Mouse (Mus musculus): ENCODE measurements around the gene Rexo1. TPM values are rescaled to one million over a fixed set of nuclear protein-coding genes. Genes with fewer than 3 reads are reported as not detected.

The Rexo1 gene
- polyA plus RNA-seq, 1 experiment from 2014 or later: 32.9 TPM

- no peak overlapping the region for H3K27ac ChIP-seq
- 88% methylated on average over 10 of the region's 10 CpGs for WGBS
- H3K9me3 ChIP-seq: no peaks in the 10 kb centered on the region
- H3K9ac ChIP-seq: 0 out of 2 replicates have a peak overlapping the region, but pooled peaks have one; percentile 56
- no peak for ATAC-seq (ENCODE audit: insufficient number of reproducible peaks, insufficient read depth, low FRiP score, low TSS enrichment)
- H3K4me2 ChIP-seq (replicated peaks): peak overlapping the region; percentile 43
- H3K4me1 ChIP-seq: peaks cover 45% of the 10 kb centered on the region
- no peaks in the 10 kb centered on the region for H3K27me3 ChIP-seq
- no peak overlapping the region for H3K4me3 ChIP-seq
- peaks cover 6% of the 10 kb centered on the region for H3K36me3 ChIP-seq
Measured at GRCm38 (mm10) chr10:80570419-80570818, 9.1 kb upstream of the Rexo1 start.

GRCm38 (mm10) chr10:80569664-80570066, 8.3 kb upstream of the Rexo1 start:
- Histone ChIP-seq H3K4me2 (replicated peaks) (0 out of 2 replicates have a peak overlapping the region, but pooled peaks have one; percentile 7), H3K27me3 (no peaks in the 10 kb centered on the region), H3K4me1 (peaks cover 43% of the 10 kb centered on the region), H3K36me3 (peaks cover 6% of the 10 kb centered on the region), H3K9me3 (no peaks in the 10 kb centered on the region), H3K4me3 (no peak overlapping the region), H3K27ac (no peak overlapping the region; the same call in 1 of the 2 replicates), H3K9ac (no peak overlapping the region)
- ATAC-seq (ENCODE audit: insufficient number of reproducible peaks, insufficient read depth, low FRiP score, low TSS enrichment): no peak
- 34% methylated on average over 10 of the region's 10 CpGs for WGBS

- H3K4me2 ChIP-seq (replicated peaks): no peak overlapping the region
- no peaks in the 10 kb centered on the region for H3K27me3 ChIP-seq
- H3K9ac ChIP-seq: no peak overlapping the region; the same call in 1 of the 2 replicates
- ATAC-seq (ENCODE audit: insufficient number of reproducible peaks, insufficient read depth, low FRiP score, low TSS enrichment): no peak
- H3K4me1 ChIP-seq: peaks cover 37% of the 10 kb centered on the region
- no peak overlapping the region for H3K27ac ChIP-seq
- H3K9me3 ChIP-seq: no peaks in the 10 kb centered on the region
- no peak overlapping the region for H3K4me3 ChIP-seq
- 95% methylated on average over 29 of the region's 29 CpGs for WGBS
- H3K36me3 ChIP-seq: peaks cover 6% of the 10 kb centered on the region
Measured at GRCm38 (mm10) chr10:80568876-80569275, 7.5 kb upstream of the Rexo1 start.

- H3K9ac ChIP-seq: no peak overlapping the region
- no peaks in the 10 kb centered on the region for H3K9me3 ChIP-seq
- no peak for ATAC-seq (ENCODE audit: insufficient number of reproducible peaks, insufficient read depth, low FRiP score, low TSS enrichment)
- H3K4me3 ChIP-seq: no peak overlapping the region
- 0 out of 2 replicates have a peak overlapping the region, but pooled peaks have one; percentile 3 for H3K4me2 ChIP-seq (replicated peaks)
- H3K36me3 ChIP-seq: peaks cover 6% of the 10 kb centered on the region
- no peaks in the 10 kb centered on the region for H3K27me3 ChIP-seq
- no peak overlapping the region for H3K27ac ChIP-seq
- WGBS: 25% methylated on average over 17 of the region's 17 CpGs
- H3K4me1 ChIP-seq: peaks cover 33% of the 10 kb centered on the region
Measured at GRCm38 (mm10) chr10:80566375-80567092, 5.2 kb upstream of the Rexo1 start.

GRCm38 (mm10) chr10:80560621-80561020, 739 bp downstream of the Rexo1 start:
- Histone ChIP-seq H3K4me2 (replicated peaks) (peak overlapping the region; percentile 90), H3K9ac (peak overlapping the region; percentile 86), H3K27ac (no peak overlapping the region), H3K4me1 (peaks cover 35% of the 10 kb centered on the region), H3K27me3 (no peaks in the 10 kb centered on the region), H3K36me3 (no peaks in the 10 kb centered on the region), H3K4me3 (peak overlapping the region; percentile 76), H3K9me3 (no peaks in the 10 kb centered on the region)
- WGBS: under 1% methylated on average over 13 of the region's 13 CpGs
- ATAC-seq (ENCODE audit: insufficient number of reproducible peaks, insufficient read depth, low FRiP score, low TSS enrichment): no peak

GRCm38 (mm10) chr10:80559431-80559830, 1.9 kb downstream of the Rexo1 start:
- 90% methylated on average over 7 of the region's 7 CpGs for WGBS
- Histone ChIP-seq H3K9me3 (no peaks in the 10 kb centered on the region), H3K4me3 (no peak overlapping the region), H3K4me1 (peaks cover 35% of the 10 kb centered on the region), H3K36me3 (no peaks in the 10 kb centered on the region), H3K27me3 (no peaks in the 10 kb centered on the region), H3K27ac (no peak overlapping the region), H3K4me2 (replicated peaks) (no peak overlapping the region), H3K9ac (no peak overlapping the region)
- no peak for ATAC-seq (ENCODE audit: insufficient number of reproducible peaks, insufficient read depth, low FRiP score, low TSS enrichment)

GRCm38 (mm10) chr10:80557346-80557965, 3.9 kb downstream of the Rexo1 start:
- Histone ChIP-seq H3K4me2 (replicated peaks) (no peak overlapping the region), H3K9ac (no peak overlapping the region), H3K27me3 (no peaks in the 10 kb centered on the region), H3K36me3 (no peaks in the 10 kb centered on the region), H3K27ac (no peak overlapping the region), H3K9me3 (no peaks in the 10 kb centered on the region), H3K4me3 (no peak overlapping the region), H3K4me1 (peaks cover 31% of the 10 kb centered on the region)
- ATAC-seq (ENCODE audit: insufficient number of reproducible peaks, insufficient read depth, low FRiP score, low TSS enrichment): no peak
- WGBS: 34% methylated on average over 5 of the region's 5 CpGs

- Histone ChIP-seq H3K4me3 (0 out of 2 replicates have a peak overlapping the region, but pooled peaks have one; percentile 1), H3K4me1 (peaks cover 13% of the 10 kb centered on the region; the same call in 1 of the 2 replicates), H3K4me2 (replicated peaks) (no peak overlapping the region), H3K9me3 (no peaks in the 10 kb centered on the region), H3K27ac (no peak overlapping the region), H3K36me3 (peaks cover 19% of the 10 kb centered on the region), H3K27me3 (no peaks in the 10 kb centered on the region), H3K9ac (no peak overlapping the region)
- WGBS: 83% methylated on average over 6 of the region's 6 CpGs
- ATAC-seq (ENCODE audit: insufficient number of reproducible peaks, insufficient read depth, low FRiP score, low TSS enrichment): no peak
Measured at GRCm38 (mm10) chr10:80553997-80554396, 7.4 kb downstream of the Rexo1 start.

GRCm38 (mm10) chr10:80553575-80553974, 7.8 kb downstream of the Rexo1 start:
- no peak for ATAC-seq (ENCODE audit: insufficient number of reproducible peaks, insufficient read depth, low FRiP score, low TSS enrichment)
- H3K4me3 ChIP-seq: no peak overlapping the region
- no peak overlapping the region for H3K27ac ChIP-seq
- H3K9me3 ChIP-seq: no peaks in the 10 kb centered on the region
- WGBS: 87% methylated on average over 8 of the region's 8 CpGs
- H3K4me2 ChIP-seq (replicated peaks): no peak overlapping the region
- H3K27me3 ChIP-seq: no peaks in the 10 kb centered on the region
- peaks cover 11% of the 10 kb centered on the region; the same call in 1 of the 2 replicates for H3K4me1 ChIP-seq
- peaks cover 24% of the 10 kb centered on the region for H3K36me3 ChIP-seq
- H3K9ac ChIP-seq: no peak overlapping the region

GRCm38 (mm10) chr10:80552364-80552763, 9.0 kb downstream of the Rexo1 start:
- no peak overlapping the region for H3K4me3 ChIP-seq
- no peaks in the 10 kb centered on the region for H3K4me1 ChIP-seq
- H3K4me2 ChIP-seq (replicated peaks): no peak overlapping the region
- H3K27me3 ChIP-seq: no peaks in the 10 kb centered on the region
- ATAC-seq (ENCODE audit: insufficient number of reproducible peaks, insufficient read depth, low FRiP score, low TSS enrichment): no peak
- H3K27ac ChIP-seq: no peak overlapping the region
- H3K9ac ChIP-seq: no peak overlapping the region
- H3K36me3 ChIP-seq: peaks cover 36% of the 10 kb centered on the region
- WGBS: 64% methylated on average over 9 of the region's 9 CpGs
- H3K9me3 ChIP-seq: no peaks in the 10 kb centered on the region

- H3K9me3 ChIP-seq: no peaks in the 10 kb centered on the region
- H3K4me3 ChIP-seq: no peak overlapping the region
- ATAC-seq (ENCODE audit: insufficient number of reproducible peaks, insufficient read depth, low FRiP score, low TSS enrichment): no peak
- H3K4me2 ChIP-seq (replicated peaks): no peak overlapping the region
- H3K9ac ChIP-seq: no peak overlapping the region
- H3K4me1 ChIP-seq: no peaks in the 10 kb centered on the region
- H3K36me3 ChIP-seq: peaks cover 66% of the 10 kb centered on the region
- no peaks in the 10 kb centered on the region for H3K27me3 ChIP-seq
- 91% methylated on average over 21 of the region's 21 CpGs for WGBS
- no peak overlapping the region for H3K27ac ChIP-seq
Measured at GRCm38 (mm10) chr10:80549279-80549678, 12.1 kb downstream of the Rexo1 start.

- Histone ChIP-seq H3K4me2 (replicated peaks) (no peak overlapping the region), H3K9ac (no peak overlapping the region), H3K4me1 (no peaks in the 10 kb centered on the region), H3K27me3 (no peaks in the 10 kb centered on the region), H3K27ac (no peak overlapping the region), H3K36me3 (peaks cover 74% of the 10 kb centered on the region), H3K4me3 (no peak overlapping the region), H3K9me3 (no peaks in the 10 kb centered on the region)
- WGBS: 73% methylated on average over 10 of the region's 10 CpGs
- ATAC-seq (ENCODE audit: insufficient number of reproducible peaks, insufficient read depth, low FRiP score, low TSS enrichment): peak; percentile 31; the same call in 1 of the 2 replicates
Measured at GRCm38 (mm10) chr10:80548428-80549006, 12.8 kb downstream of the Rexo1 start.

All from embryonic facial prominence, embryonic 12.5 days (tissue).